Mouse (Mus musculus): ENCODE results near the gene Rcn1. TPM values are rescaled to one million over a fixed set of nuclear protein-coding genes. Genes with fewer than 3 reads are reported as not detected.
A peak's percentile ranks its signal among the peaks of the same experiment; 100 is the strongest.

Rcn1 gene
- polyA plus RNA-seq, 1 experiment from 2014 or later = 137 TPM

GRCm38 (mm10) chr2:105414309-105414708, 15.2 kb upstream of the Rcn1 start:
- ATAC-seq (ENCODE audit: insufficient read depth) (no peak), DNase-seq (no peak)
- no peaks in the 10 kb centered on the region for H3K36me3 ChIP-seq (ENCODE audit: insufficient read depth)
- H3K9ac ChIP-seq = no peak overlapping the region
- no peak overlapping the region for H3K4me2 ChIP-seq
- no peak overlapping the region for H3K4me3 ChIP-seq (ENCODE audit: low read depth, low read length)
- H3K27me3 ChIP-seq (ENCODE audit: insufficient read depth, low read length) = no peaks in the 10 kb centered on the region
- no peaks in the 10 kb centered on the region for H3K4me1 ChIP-seq (ENCODE audit: insufficient read depth)
- no peak for TF ChIP-seq CTCF (IDR thresholded peaks at IDR 0.05; ENCODE audit: low read depth)
- 27% methylated on average over 2 of the region's 2 CpGs for WGBS
- H3K9me3 ChIP-seq (ENCODE audit: low read depth, low read length) = no peaks in the 10 kb centered on the region
- no peak overlapping the region for H3K27ac ChIP-seq (ENCODE audit: low read depth)

GRCm38 (mm10) chr2:105409253-105409652, 10.1 kb upstream of the Rcn1 start:
- Histone ChIP-seq H3K4me2 (no peak overlapping the region), H3K27me3 (ENCODE audit: insufficient read depth, low read length) (no peaks in the 10 kb centered on the region), H3K4me3 (ENCODE audit: low read depth, low read length) (no peak overlapping the region), H3K9me3 (ENCODE audit: low read depth, low read length) (no peaks in the 10 kb centered on the region), H3K4me1 (ENCODE audit: insufficient read depth) (no peaks in the 10 kb centered on the region), H3K9ac (no peak overlapping the region), H3K36me3 (ENCODE audit: insufficient read depth) (no peaks in the 10 kb centered on the region), H3K27ac (ENCODE audit: low read depth) (no peak overlapping the region)
- no peak for ATAC-seq (ENCODE audit: insufficient read depth)
- DNase-seq = no peak
- no peak for TF ChIP-seq CTCF (IDR thresholded peaks at IDR 0.05; ENCODE audit: low read depth)
- 96% methylated on average over 1 of the region's 1 CpGs for WGBS

- no peaks in the 10 kb centered on the region for H3K4me1 ChIP-seq (ENCODE audit: insufficient read depth)
- peak; percentile 45 for DNase-seq
- no peaks in the 10 kb centered on the region for H3K27me3 ChIP-seq (ENCODE audit: insufficient read depth, low read length)
- TF ChIP-seq CTCF (IDR thresholded peaks at IDR 0.05; ENCODE audit: low read depth) = no peak
- no peaks in the 10 kb centered on the region for H3K36me3 ChIP-seq (ENCODE audit: insufficient read depth)
- no peaks in the 10 kb centered on the region for H3K9me3 ChIP-seq (ENCODE audit: low read depth, low read length)
- H3K4me3 ChIP-seq (ENCODE audit: low read depth, low read length) = no peak overlapping the region
- H3K27ac ChIP-seq (ENCODE audit: low read depth) = no peak overlapping the region
- 55% methylated on average over 4 of the region's 4 CpGs for WGBS
- no peak overlapping the region for H3K9ac ChIP-seq
- no peak overlapping the region for H3K4me2 ChIP-seq
- peak; percentile 65; the same call in 1 of the 2 replicates for ATAC-seq (ENCODE audit: insufficient read depth)
These were observed 9.4 kb upstream of the Rcn1 start for GRCm38 (mm10) chr2:105408511-105408910.

- no peak for ATAC-seq (ENCODE audit: insufficient read depth)
- Histone ChIP-seq H3K36me3 (ENCODE audit: insufficient read depth) (no peaks in the 10 kb centered on the region), H3K4me2 (no peak overlapping the region), H3K27ac (ENCODE audit: low read depth) (no peak overlapping the region), H3K9me3 (ENCODE audit: low read depth, low read length) (no peaks in the 10 kb centered on the region), H3K27me3 (ENCODE audit: insufficient read depth, low read length) (no peaks in the 10 kb centered on the region), H3K4me1 (ENCODE audit: insufficient read depth) (peaks cover 9% of the 10 kb centered on the region), H3K4me3 (ENCODE audit: low read depth, low read length) (no peak overlapping the region), H3K9ac (no peak overlapping the region)
- DNase-seq = no peak
- WGBS = 84% methylated on average over 2 of the region's 2 CpGs
- no peak for TF ChIP-seq CTCF (IDR thresholded peaks at IDR 0.05; ENCODE audit: low read depth)
These were observed 3.1 kb upstream of the Rcn1 start for GRCm38 (mm10) chr2:105402180-105402579.

GRCm38 (mm10) chr2:105400558-105400957, 1.4 kb upstream of the Rcn1 start:
- no peak overlapping the region for H3K27ac ChIP-seq (ENCODE audit: low read depth)
- no peak overlapping the region for H3K4me2 ChIP-seq
- 0 out of 2 replicates have a peak, but pooled peaks cover 3% of the 10 kb centered on the region for H3K36me3 ChIP-seq (ENCODE audit: insufficient read depth)
- no peak for TF ChIP-seq CTCF (IDR thresholded peaks at IDR 0.05; ENCODE audit: low read depth)
- no peak for ATAC-seq (ENCODE audit: insufficient read depth)
- DNase-seq = no peak
- H3K4me1 ChIP-seq (ENCODE audit: insufficient read depth) = peaks cover 19% of the 10 kb centered on the region
- H3K27me3 ChIP-seq (ENCODE audit: insufficient read depth, low read length) = no peaks in the 10 kb centered on the region
- 87% methylated on average over 4 of the region's 4 CpGs for WGBS
- no peaks in the 10 kb centered on the region for H3K9me3 ChIP-seq (ENCODE audit: low read depth, low read length)
- H3K4me3 ChIP-seq (ENCODE audit: low read depth, low read length) = no peak overlapping the region
- H3K9ac ChIP-seq = no peak overlapping the region

- Histone ChIP-seq H3K27ac (ENCODE audit: low read depth) (peak overlapping the region; percentile 95), H3K36me3 (ENCODE audit: insufficient read depth) (peaks cover 16% of the 10 kb centered on the region), H3K9ac (peak overlapping the region; percentile 96), H3K4me2 (peak overlapping the region; percentile 65), H3K4me1 (ENCODE audit: insufficient read depth) (peaks cover 19% of the 10 kb centered on the region), H3K4me3 (ENCODE audit: low read depth, low read length) (peak overlapping the region; percentile 83), H3K27me3 (ENCODE audit: insufficient read depth, low read length) (no peaks in the 10 kb centered on the region), H3K9me3 (ENCODE audit: low read depth, low read length) (no peaks in the 10 kb centered on the region)
- under 1% methylated on average over 31 of the region's 31 CpGs for WGBS
- DNase-seq (peak; percentile 75), ATAC-seq (ENCODE audit: insufficient read depth) (peak; percentile 52)
- no peak for TF ChIP-seq CTCF (IDR thresholded peaks at IDR 0.05; ENCODE audit: low read depth)
These were observed 459 bp downstream of the Rcn1 start for GRCm38 (mm10) chr2:105398636-105399084.

- H3K9ac ChIP-seq = peak overlapping the region; percentile 96
- peaks cover 27% of the 10 kb centered on the region for H3K36me3 ChIP-seq (ENCODE audit: insufficient read depth)
- no peaks in the 10 kb centered on the region for H3K9me3 ChIP-seq (ENCODE audit: low read depth, low read length)
- WGBS = 40% methylated on average over 5 of the region's 5 CpGs
- no peaks in the 10 kb centered on the region for H3K27me3 ChIP-seq (ENCODE audit: insufficient read depth, low read length)
- H3K4me2 ChIP-seq = peak overlapping the region; percentile 65
- no peak overlapping the region for H3K27ac ChIP-seq (ENCODE audit: low read depth)
- peaks cover 19% of the 10 kb centered on the region for H3K4me1 ChIP-seq (ENCODE audit: insufficient read depth)
- ATAC-seq (ENCODE audit: insufficient read depth) (no peak), DNase-seq (no peak)
- TF ChIP-seq CTCF (IDR thresholded peaks at IDR 0.05; ENCODE audit: low read depth) = no peak
- H3K4me3 ChIP-seq (ENCODE audit: low read depth, low read length) = peak overlapping the region; percentile 83
These were observed 1.5 kb downstream of the Rcn1 start for GRCm38 (mm10) chr2:105397446-105398211.
